Mouse (Mus musculus) CH12.LX (cell line): Measurements from ENCODE around the gene Zscan20. TPM values are rescaled to one million over a fixed set of nuclear protein-coding genes. Genes with fewer than 3 reads are reported as not detected.
A peak's percentile ranks its signal among the peaks of the same experiment; 100 is the strongest.
"Not testable (repeated sequence)": the region's sequence is repeated elsewhere in the genome, so short reads cannot be mapped to it uniquely, and the experiment has no call there.

ENCODE experiments used
- DNase-seq: peaks from one replicate; pipeline ENCODE4 v3.0.0-alpha.2; 2013; ENCODE audit errors: extremely low read depth
- H3K27ac ChIP-seq: 2 replicates; pipeline ENCODE4 v1.5.1; 2012; ENCODE audit warnings: low read depth, mild to moderate bottlenecking, control low read depth, moderate library complexity; ENCODE audit not compliant: insufficient read depth
- H3K27me3 ChIP-seq: replicated peaks from 2 replicates; pipeline ENCODE3; 2012; ENCODE audit warnings: inconsistent platforms
- H3K36me3 ChIP-seq, 2 experiments: replicated peaks in 1 of 2; 2 replicates each; pipeline versions ENCODE3 to v1.6.1; 2012; ENCODE audit warnings: inconsistent platforms in 1 of 2, low read length in 1 of 2, mild to moderate bottlenecking in 1 of 2, mixed read lengths in 1 of 2, moderate library complexity in 1 of 2; ENCODE audit not compliant: control insufficient read depth in 1 of 2, insufficient read depth in 1 of 2
- H3K4me1 ChIP-seq, 2 experiments: 2 replicates each; pipeline ENCODE4 v1.6.1; 2012; ENCODE audit warnings: inconsistent platforms in 1 of 2, moderate library complexity in 1 of 2; ENCODE audit not compliant: insufficient read depth in 2 of 2, control insufficient read depth in 1 of 2
- H3K4me2 ChIP-seq: 2 replicates; pipeline ENCODE4 v1.6.1; 2012; ENCODE audit warnings: low read depth, mild to moderate bottlenecking, control low read depth; ENCODE audit not compliant: poor library complexity, insufficient read depth, severe bottlenecking
- H3K4me3 ChIP-seq, 3 experiments: fragments of 150-350 bp in 1 of 3; sonication (generic) in 1 of 3; replicated peaks in 1 of 3; 2 replicates each; pipeline versions ENCODE3 to v1.5.1; 2011 to 2012; ENCODE audit warnings: low read depth in 2 of 3, low read length in 2 of 3, mild to moderate bottlenecking in 2 of 3, moderate library complexity in 2 of 3, control low read depth in 1 of 3, improper control_type of control experiment in 1 of 3, inconsistent platforms in 1 of 3, mixed read lengths in 1 of 3; ENCODE audit not compliant: poor library complexity in 1 of 3
- H3K79me2 ChIP-seq: replicated peaks from 2 replicates; pipeline ENCODE4 v1.6.1; 2012; ENCODE audit warnings: mild to moderate bottlenecking, moderate library complexity; ENCODE audit not compliant: control insufficient read depth, poor library complexity, insufficient read depth, severe bottlenecking; ENCODE audit errors: extremely low read depth
- H3K9ac ChIP-seq: 2 replicates; pipeline ENCODE4 v1.6.1; 2012; ENCODE audit warnings: low read depth, mild to moderate bottlenecking, control low read depth, moderate library complexity; ENCODE audit not compliant: insufficient read depth
- H3K9me3 ChIP-seq: replicated peaks from 2 replicates; pipeline ENCODE3; 2012; ENCODE audit warnings: low read length, inconsistent platforms, mixed read lengths
- BHLHE40 ChIP-seq: IDR thresholded peaks from 2 replicates; pipeline ENCODE4 v1.6.1; 2011; ENCODE audit warnings: mild to moderate bottlenecking, low read depth, low read length, improper control_type of control experiment
- CHD2 ChIP-seq: IDR thresholded peaks from 2 replicates; pipeline ENCODE4 v1.6.1; 2011; ENCODE audit warnings: low read length, improper control_type of control experiment
- ELF1 ChIP-seq: IDR thresholded peaks from 2 replicates; pipeline ENCODE4 v1.6.1; 2014; ENCODE audit warnings: low read depth, mild to moderate bottlenecking, inconsistent platforms, low read length, improper control_type of control experiment
- EP300 ChIP-seq: IDR thresholded peaks from 2 replicates; pipeline ENCODE4 v1.6.1; 2011; ENCODE audit warnings: low read length, improper control_type of control experiment
- HCFC1 ChIP-seq: IDR thresholded peaks from 2 replicates; pipeline ENCODE4 v1.6.1; 2012; ENCODE audit warnings: low read depth, mild to moderate bottlenecking, inconsistent platforms, low read length, improper control_type of control experiment
- JUN ChIP-seq: IDR thresholded peaks from 2 replicates; pipeline ENCODE4 v1.6.1; 2011; ENCODE audit warnings: low read depth, mild to moderate bottlenecking, low read length, improper control_type of control experiment, moderate library complexity; ENCODE audit not compliant: insufficient read depth
- KAT2A ChIP-seq: IDR thresholded peaks from 2 replicates; pipeline ENCODE4 v1.6.1; 2012; ENCODE audit warnings: low read length, improper control_type of control experiment, inconsistent platforms; ENCODE audit not compliant: insufficient replicate concordance
- NELFE ChIP-seq: IDR thresholded peaks from 2 replicates; pipeline ENCODE4 v1.6.1; 2011; ENCODE audit warnings: low read depth, low read length, improper control_type of control experiment
- NRF1 ChIP-seq: IDR thresholded peaks from 2 replicates; pipeline ENCODE4 v1.6.1; 2014; ENCODE audit warnings: low read depth, mild to moderate bottlenecking, inconsistent platforms, low read length, improper control_type of control experiment, moderate library complexity
- POLR2A ChIP-seq: IDR thresholded peaks from 2 replicates; pipeline ENCODE4 v1.6.1; 2011; ENCODE audit warnings: low read depth, mild to moderate bottlenecking, improper control_type of control experiment, low read length
- RCOR1 ChIP-seq: conservative IDR thresholded peaks from 2 replicates; pipeline ENCODE4 v1.6.1; 2012; ENCODE audit warnings: low read depth, mild to moderate bottlenecking, inconsistent platforms, low read length, improper control_type of control experiment
- TBP ChIP-seq: conservative IDR thresholded peaks from 2 replicates; pipeline ENCODE4 v1.6.1; 2011; ENCODE audit warnings: low read depth, low read length, improper control_type of control experiment
- TCF12 ChIP-seq: IDR thresholded peaks from 2 replicates; pipeline ENCODE4 v1.6.1; 2014; ENCODE audit warnings: low read depth, mild to moderate bottlenecking, inconsistent platforms, low read length, improper control_type of control experiment
- ZMIZ1 ChIP-seq: IDR thresholded peaks from 2 replicates; pipeline ENCODE4 v1.6.1; 2012; ENCODE audit warnings: low read depth, mild to moderate bottlenecking, inconsistent platforms, low read length, improper control_type of control experiment
- dilution Hi-C: fragments of 300-500 bp; cut with MboI; formaldehyde crosslinking; loops from 2 replicates; pipeline ENCODE4 v1.14.3; 2020; ENCODE audit warnings: low sequenced_read_pairs; ENCODE audit not compliant: extremely low pct_unique_long_range_greater_than_20kb, extremely low pct_ligation_motif_present
- in situ Hi-C: fragments of 300-500 bp; cut with MboI; formaldehyde crosslinking; loops from 3 replicates; pipeline ENCODE4 v1.14.3; 2019; ENCODE audit warnings: low sequenced_read_pairs, low pct_ligation_motif_present, low pct_unique_long_range_greater_than_20kb, mixed read lengths
- polyA plus RNA-seq: library from polyadenylated mRNA; unstranded; fragments of >175 nt; gene quantifications from 2 replicates; pipeline ENCODE4 v1.2.1, GENCODE M21; 2012; ENCODE audit warnings: low read depth; ENCODE audit not compliant: insufficient read length
- total RNA-seq, 2 experiments: library from RNA; depleted of rRNA; stranded (reverse); fragments of 300-350 nt in 1 of 2; fragments of >200 nt in 1 of 2; gene quantifications; 2 replicates each; pipeline ENCODE4 v1.2.3; 2012 to 2014

Gene Zscan20
- total and polyA plus RNA-seq, 3 experiments: 3.4 to 7.6 (median 4.2) TPM

GRCm38 (mm10) chr4:128554198-128554597 lies 55.7 kb downstream of the Zscan20 start:
- dilution Hi-C loops: no loop called here
- no peak overlapping the region for H3K27ac ChIP-seq
- in situ Hi-C loops: no loop called here
- H3K36me3 ChIP-seq: no peaks in the 10 kb centered on the region
- no peak overlapping the region for H3K4me2 ChIP-seq
- no peaks in the 10 kb centered on the region for H3K9me3 ChIP-seq
- DNase-seq: no peak
- peaks cover 0 to 2% of the 10 kb centered on the region in 2 experiments; a peak in 1 of 4 replicates for H3K4me1 ChIP-seq
- H3K9ac ChIP-seq: no peak overlapping the region
- TF ChIP-seq CHD2 (no peak), HCFC1 (no peak), NELFE (no peak), BHLHE40 (no peak), JUN (no peak), RCOR1 (no peak), ZMIZ1 (no peak), EP300 (no peak), KAT2A (no peak)
- TF ChIP-seq, all 38 proteins: peak for 0
- H3K4me3 ChIP-seq: no peak overlapping the region
- peaks cover 2% of the 10 kb centered on the region for H3K27me3 ChIP-seq
- H3K79me2 ChIP-seq: no peaks in the 10 kb centered on the region

DNA sequence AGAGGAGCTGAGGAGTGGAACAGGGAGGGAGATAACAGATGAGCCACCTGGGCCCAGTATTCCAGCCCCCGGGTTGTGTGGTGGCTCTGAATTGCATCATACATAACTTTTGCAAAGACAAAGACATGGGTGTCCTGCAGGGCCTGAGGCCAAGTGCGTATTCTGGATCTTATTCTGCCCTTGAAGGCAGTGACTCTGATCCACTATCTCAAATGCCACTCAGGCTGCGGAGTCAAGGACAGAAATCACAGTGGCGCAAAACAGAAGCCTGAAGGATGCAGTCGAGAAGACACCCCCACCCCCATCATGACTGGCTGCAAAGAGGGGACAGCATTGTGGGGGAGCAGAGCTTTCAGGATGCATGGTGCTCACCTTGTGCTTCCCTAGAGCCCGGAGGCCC lies 59.1 kb downstream of the Zscan20 start:
- Histone ChIP-seq H3K4me1 (no peaks in the 10 kb centered on the region), H3K4me2 (no peak overlapping the region), H3K4me3 (no peak overlapping the region), H3K36me3 (no peaks in the 10 kb centered on the region), H3K9me3 (no peaks in the 10 kb centered on the region), H3K9ac (no peak overlapping the region), H3K27me3 (peaks cover 5% of the 10 kb centered on the region), H3K79me2 (no peaks in the 10 kb centered on the region), H3K27ac (no peak overlapping the region)
- TF ChIP-seq NRF1: no peak
- no peak for DNase-seq
- in situ Hi-C loops (no loop called here), dilution Hi-C loops (no loop called here)

DNA sequence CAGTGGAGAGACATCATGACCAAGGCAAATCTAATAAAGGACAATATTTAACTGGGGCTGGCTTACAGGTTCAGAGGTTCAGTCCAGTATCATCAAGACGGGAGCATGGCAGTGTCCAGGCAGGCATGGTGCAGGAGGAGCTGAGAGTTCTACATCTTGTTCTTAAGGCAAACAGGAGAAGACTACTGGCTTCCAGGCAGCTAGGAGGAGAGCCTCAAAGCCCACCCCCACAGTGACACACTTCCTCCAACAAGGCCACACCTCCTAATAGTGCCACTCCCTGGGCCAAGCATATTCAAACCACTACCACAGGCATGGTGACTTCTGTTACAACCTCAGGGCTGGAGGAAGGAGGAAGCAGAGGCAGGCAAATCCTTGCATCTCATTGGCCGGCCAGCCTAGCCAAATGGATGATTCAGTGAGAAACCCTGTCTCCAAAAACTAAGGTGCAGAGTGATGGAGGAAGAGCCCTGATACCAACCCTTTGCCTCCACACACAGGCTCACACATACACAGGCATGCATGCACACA lies 65.9 kb downstream of the Zscan20 start:
- in situ Hi-C loops: loop anchor here (25.0 kb wide), 2 partner anchors 532 to 1182 kb away; partner anchors contain the start of genes Gjb4 and Gjb5

More for the DNA sequence above, 65.9 kb downstream of the Zscan20 start:
- H3K9me3 ChIP-seq, H3K27me3 ChIP-seq, H3K27ac ChIP-seq, H3K79me2 ChIP-seq, dilution Hi-C loops: not testable (repeated sequence)
- Histone ChIP-seq H3K4me2 (peak overlapping the region; percentile 74), H3K4me1 (peaks cover 0 to 17% of the 10 kb centered on the region in 2 experiments; a peak in 2 of 4 replicates), H3K9ac (peak overlapping the region; percentile 55; the same call in 1 of the 2 replicates), H3K36me3 (peaks cover 0 to 24% of the 10 kb centered on the region in 2 experiments), H3K4me3 (peak overlapping the region; percentile 51 to 60 (median 58))
- peak; percentile 49; the same call in 1 of the 2 replicates for TF ChIP-seq TCF12
- peak; percentile 50; the same call in 1 of the 2 replicates for TF ChIP-seq NELFE
- 0 out of 2 replicates have a peak, but pooled peaks have one; percentile 49 for TF ChIP-seq TBP
- TF ChIP-seq POLR2A: peak; percentile 60
- TF ChIP-seq ELF1: peak; percentile 52
- DNase-seq: peak; percentile 83
